Mouse (Mus musculus): ENCODE results near the gene Onecut3. TPM values are rescaled to one million over a fixed set of nuclear protein-coding genes. Genes with fewer than 3 reads are reported as not detected.

Onecut3 gene
- polyA plus RNA-seq, 1 experiment, result 0.03 TPM

DNA sequence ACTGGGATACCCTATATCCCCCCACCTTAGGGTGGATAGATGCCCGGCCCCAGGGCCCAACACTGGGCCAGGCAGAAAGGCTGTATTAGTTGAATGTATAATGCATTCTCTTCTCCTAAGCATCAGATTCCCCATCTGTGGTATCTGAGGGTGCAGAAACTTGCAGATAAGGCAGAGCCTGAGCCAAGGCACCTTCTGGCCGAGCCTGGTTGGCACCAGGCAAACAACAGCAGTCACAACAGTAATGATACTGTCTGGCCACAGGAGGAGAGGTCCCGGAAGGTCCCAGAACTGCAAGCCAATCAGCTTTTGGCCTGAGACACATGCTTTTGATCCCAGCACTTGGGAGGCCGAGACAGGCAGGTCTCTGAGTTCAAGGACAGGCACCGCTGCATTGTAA lies 38.9 kb upstream of the Onecut3 start:
- TF ChIP-seq POLR2A (IDR thresholded peaks at IDR 0.05; ENCODE audit: control insufficient read depth, extremely low read depth, insufficient read depth, low read length, poor library complexity) (no peak), CTCF (IDR thresholded peaks at IDR 0.05; ENCODE audit: borderline replicate concordance, control insufficient read depth, extremely low read depth, insufficient read depth, low read length, poor library complexity) (no peak)
- WGBS, result 92% methylated on average over 5 of the region's 5 CpGs
- H3K27me3 ChIP-seq (ENCODE audit: control insufficient read depth, insufficient read depth, low read length), result no peaks in the 10 kb centered on the region
- no peaks in the 10 kb centered on the region for H3K36me3 ChIP-seq (ENCODE audit: control insufficient read depth, insufficient read depth, low read length)
- no peak overlapping the region for H3K27ac ChIP-seq (ENCODE audit: control insufficient read depth, insufficient read depth, low read length)
- no peak overlapping the region for H3K4me3 ChIP-seq (ENCODE audit: control insufficient read depth, insufficient read depth, low read length)
- H3K4me1 ChIP-seq (replicated peaks; ENCODE audit: control insufficient read depth, insufficient read depth, low read length), result no peaks in the 10 kb centered on the region
- no peak for DNase-seq

DNA sequence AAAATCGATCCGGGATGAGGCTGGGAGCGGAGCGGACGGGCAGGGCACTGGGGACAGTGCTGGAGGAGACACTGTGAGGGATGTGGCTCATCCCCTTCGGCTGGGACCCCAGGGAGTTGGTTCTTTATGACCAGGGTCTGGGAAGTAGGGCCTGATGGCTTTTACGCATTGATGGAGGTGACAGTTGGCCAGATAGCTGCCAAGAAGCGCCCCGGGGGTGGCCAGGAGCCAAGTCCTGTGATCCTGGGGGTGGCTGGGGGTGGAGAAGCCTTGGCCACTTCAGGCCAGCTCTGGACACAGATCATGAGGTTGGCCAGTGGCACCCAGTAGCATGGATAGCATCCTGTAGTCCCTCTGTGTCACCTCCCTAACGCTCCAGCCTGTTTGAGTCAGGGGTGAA lies 35.4 kb upstream of the Onecut3 start:
- no peak for DNase-seq
- no peak for TF ChIP-seq CTCF (IDR thresholded peaks at IDR 0.05; ENCODE audit: borderline replicate concordance, control insufficient read depth, extremely low read depth, insufficient read depth, low read length, poor library complexity)
- TF ChIP-seq POLR2A (IDR thresholded peaks at IDR 0.05; ENCODE audit: control insufficient read depth, extremely low read depth, insufficient read depth, low read length, poor library complexity), result no peak
- H3K36me3 ChIP-seq (ENCODE audit: control insufficient read depth, insufficient read depth, low read length), result no peaks in the 10 kb centered on the region
- no peak overlapping the region for H3K4me3 ChIP-seq (ENCODE audit: control insufficient read depth, insufficient read depth, low read length)
- H3K4me1 ChIP-seq (replicated peaks; ENCODE audit: control insufficient read depth, insufficient read depth, low read length), result no peaks in the 10 kb centered on the region
- H3K27me3 ChIP-seq (ENCODE audit: control insufficient read depth, insufficient read depth, low read length), result peaks cover 3% of the 10 kb centered on the region; the same call in 1 of the 2 replicates
- H3K27ac ChIP-seq (ENCODE audit: control insufficient read depth, insufficient read depth, low read length), result no peak overlapping the region
- 81% methylated on average over 10 of the region's 10 CpGs for WGBS

DNA sequence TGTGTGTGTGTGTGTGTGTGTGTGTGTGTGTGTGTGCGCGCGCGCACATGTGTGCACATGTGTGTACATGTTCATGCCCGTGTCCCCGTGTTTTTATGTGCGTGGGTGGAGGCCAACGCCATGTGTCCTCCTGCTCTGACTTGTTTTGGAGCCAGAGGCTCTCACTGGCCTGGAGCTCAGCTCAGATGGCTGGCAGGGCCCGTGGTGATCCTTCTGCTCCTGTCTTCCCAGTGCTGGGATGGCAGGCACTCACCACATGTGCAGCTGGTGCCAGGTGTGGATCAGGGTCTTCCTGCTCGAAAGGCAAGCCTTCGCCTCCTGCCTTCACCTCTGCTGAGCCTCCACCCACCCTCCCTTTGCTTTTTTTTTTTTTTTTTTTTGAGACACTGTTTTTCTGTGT lies 35.0 kb upstream of the Onecut3 start:
- H3K36me3 ChIP-seq (ENCODE audit: control insufficient read depth, insufficient read depth, low read length), result no peaks in the 10 kb centered on the region
- H3K27me3 ChIP-seq (ENCODE audit: control insufficient read depth, insufficient read depth, low read length), result peaks cover 3% of the 10 kb centered on the region; the same call in 1 of the 2 replicates
- no peak overlapping the region for H3K4me3 ChIP-seq (ENCODE audit: control insufficient read depth, insufficient read depth, low read length)
- no peaks in the 10 kb centered on the region for H3K4me1 ChIP-seq (replicated peaks; ENCODE audit: control insufficient read depth, insufficient read depth, low read length)
- WGBS, result 93% methylated on average over 11 of the region's 11 CpGs
- no peak overlapping the region for H3K27ac ChIP-seq (ENCODE audit: control insufficient read depth, insufficient read depth, low read length)
- no peak for DNase-seq
- TF ChIP-seq POLR2A (IDR thresholded peaks at IDR 0.05; ENCODE audit: control insufficient read depth, extremely low read depth, insufficient read depth, low read length, poor library complexity), result no peak
- TF ChIP-seq CTCF (IDR thresholded peaks at IDR 0.05; ENCODE audit: borderline replicate concordance, control insufficient read depth, extremely low read depth, insufficient read depth, low read length, poor library complexity), result no peak

DNA sequence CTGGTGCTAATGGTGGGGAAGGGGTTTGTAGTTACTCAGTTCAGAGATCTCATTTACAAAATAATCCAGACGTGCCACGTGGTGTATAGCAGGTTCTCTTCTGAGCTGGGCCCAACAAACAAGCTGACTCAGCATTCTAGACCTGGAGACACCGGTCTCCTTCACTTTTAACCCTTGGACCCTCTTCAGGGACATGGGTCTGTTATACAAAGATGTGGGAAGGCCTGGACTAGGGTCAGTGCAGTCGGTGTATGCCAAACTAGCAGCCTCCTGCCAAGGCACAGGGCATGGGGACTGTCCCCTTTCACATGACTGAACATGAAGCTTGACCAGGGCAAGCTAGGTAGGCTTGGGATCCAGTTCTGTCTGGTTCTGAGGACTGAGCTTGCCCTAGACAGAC lies 34.3 kb upstream of the Onecut3 start:
- no peak for DNase-seq
- WGBS, result 62% methylated on average over 4 of the region's 4 CpGs
- peaks cover 4% of the 10 kb centered on the region; the same call in 1 of the 2 replicates for H3K27me3 ChIP-seq (ENCODE audit: control insufficient read depth, insufficient read depth, low read length)

GRCm38 (mm10) chr10:80461346-80461745 lies 33.3 kb upstream of the Onecut3 start:
- Histone ChIP-seq H3K4me1 (replicated peaks; ENCODE audit: control insufficient read depth, insufficient read depth, low read length) (no peaks in the 10 kb centered on the region), H3K36me3 (ENCODE audit: control insufficient read depth, insufficient read depth, low read length) (no peaks in the 10 kb centered on the region), H3K27me3 (ENCODE audit: control insufficient read depth, insufficient read depth, low read length) (peaks cover 5% of the 10 kb centered on the region; the same call in 1 of the 2 replicates), H3K27ac (ENCODE audit: control insufficient read depth, insufficient read depth, low read length) (no peak overlapping the region), H3K4me3 (ENCODE audit: control insufficient read depth, insufficient read depth, low read length) (no peak overlapping the region)
- WGBS, result 12% methylated on average over 7 of the region's 7 CpGs
- no peak for DNase-seq
- TF ChIP-seq POLR2A (IDR thresholded peaks at IDR 0.05; ENCODE audit: control insufficient read depth, extremely low read depth, insufficient read depth, low read length, poor library complexity), result no peak
- no peak for TF ChIP-seq CTCF (IDR thresholded peaks at IDR 0.05; ENCODE audit: borderline replicate concordance, control insufficient read depth, extremely low read depth, insufficient read depth, low read length, poor library complexity)

More for the DNA sequence above, 34.3 kb upstream of the Onecut3 start:
- Histone ChIP-seq H3K27ac (ENCODE audit: control insufficient read depth, insufficient read depth, low read length) (no peak overlapping the region), H3K36me3 (ENCODE audit: control insufficient read depth, insufficient read depth, low read length) (no peaks in the 10 kb centered on the region), H3K4me3 (ENCODE audit: control insufficient read depth, insufficient read depth, low read length) (no peak overlapping the region), H3K4me1 (replicated peaks; ENCODE audit: control insufficient read depth, insufficient read depth, low read length) (no peaks in the 10 kb centered on the region)
- no peak for TF ChIP-seq POLR2A (IDR thresholded peaks at IDR 0.05; ENCODE audit: control insufficient read depth, extremely low read depth, insufficient read depth, low read length, poor library complexity)
- no peak for TF ChIP-seq CTCF (IDR thresholded peaks at IDR 0.05; ENCODE audit: borderline replicate concordance, control insufficient read depth, extremely low read depth, insufficient read depth, low read length, poor library complexity)

DNA sequence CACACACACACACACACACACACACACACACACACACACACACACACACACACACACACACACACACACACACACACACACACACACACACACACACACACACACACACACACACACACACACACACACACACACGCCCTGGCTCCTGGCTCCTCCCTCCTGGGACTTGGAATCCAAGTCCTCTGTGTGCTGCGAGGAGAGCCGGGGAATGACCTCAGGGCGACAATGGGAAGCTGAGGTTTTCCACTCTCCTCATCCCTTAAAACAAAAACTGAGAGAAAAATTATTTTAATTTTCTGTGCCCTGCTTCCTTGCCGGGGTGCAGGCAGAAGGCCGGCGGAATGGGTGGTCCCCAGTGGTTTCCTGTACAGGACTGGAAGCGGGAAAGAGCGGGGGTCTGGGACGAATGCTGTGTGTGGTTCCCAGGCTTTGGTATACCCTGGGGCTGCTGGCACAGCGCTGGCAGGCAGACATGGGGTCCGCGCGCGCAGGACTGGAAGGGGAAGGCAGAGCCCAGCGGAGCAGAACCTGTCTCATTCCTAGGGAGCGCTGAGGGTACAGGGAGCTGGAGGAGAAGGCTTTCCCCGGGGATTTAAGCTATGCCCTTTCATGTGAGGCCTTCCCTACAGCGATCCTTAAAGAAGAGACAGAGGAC lies 30.1 kb upstream of the Onecut3 start:
- TF ChIP-seq CTCF (IDR thresholded peaks at IDR 0.05; ENCODE audit: borderline replicate concordance, control insufficient read depth, extremely low read depth, insufficient read depth, low read length, poor library complexity) (no peak), POLR2A (IDR thresholded peaks at IDR 0.05; ENCODE audit: control insufficient read depth, extremely low read depth, insufficient read depth, low read length, poor library complexity) (no peak)
- no peaks in the 10 kb centered on the region for H3K4me1 ChIP-seq (replicated peaks; ENCODE audit: control insufficient read depth, insufficient read depth, low read length)
- WGBS, result 16% methylated on average over 19 of the region's 19 CpGs
- peaks cover 5% of the 10 kb centered on the region; the same call in 1 of the 2 replicates for H3K27me3 ChIP-seq (ENCODE audit: control insufficient read depth, insufficient read depth, low read length)
- H3K27ac ChIP-seq (ENCODE audit: control insufficient read depth, insufficient read depth, low read length), result no peak overlapping the region
- no peak for DNase-seq
- no peaks in the 10 kb centered on the region for H3K36me3 ChIP-seq (ENCODE audit: control insufficient read depth, insufficient read depth, low read length)
- no peak overlapping the region for H3K4me3 ChIP-seq (ENCODE audit: control insufficient read depth, insufficient read depth, low read length)
